Comparison of ENCODE assay signal across 18 mouse cellular contexts in the genomic region with DNA sequence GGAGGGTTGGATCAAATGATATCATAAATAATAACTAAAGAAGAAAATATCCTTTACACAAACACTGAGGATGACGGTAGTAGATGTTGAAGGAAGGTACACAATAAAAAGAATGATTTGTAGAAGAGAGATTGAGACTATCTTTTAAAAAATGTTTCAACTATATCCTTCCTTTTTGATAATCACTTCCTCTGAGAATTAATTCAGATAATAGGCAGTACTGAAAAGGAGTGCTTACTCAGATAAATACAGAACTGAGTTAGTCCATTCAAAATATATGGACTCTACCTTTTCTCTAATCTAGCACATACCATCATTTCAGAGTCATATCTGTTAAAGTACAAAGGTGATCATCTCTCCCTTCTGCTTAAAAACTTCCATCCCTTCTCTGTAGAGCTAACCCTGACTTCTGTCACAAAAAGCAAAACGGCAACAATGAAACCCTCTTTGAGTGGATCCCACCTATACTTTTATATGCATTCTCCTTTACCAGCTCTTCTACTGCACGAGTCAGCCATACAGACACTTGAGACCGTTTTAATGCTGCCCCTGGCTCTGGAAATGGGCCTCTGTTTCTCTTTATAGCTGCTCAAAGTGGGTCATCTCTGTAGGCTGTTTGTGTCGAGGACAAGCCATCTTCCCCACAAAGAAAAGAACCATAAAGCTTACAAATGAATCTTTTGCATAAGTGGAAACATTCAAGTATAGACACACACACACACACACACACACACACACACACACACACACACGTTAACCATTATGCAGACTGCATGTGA.
"Had no signal": no experiment of that assay in that cellular context is flagged by ENCODE, and none has a peak within 500 bp of the region (broad histone marks: within the 10 kb centered on the region; RNA-seq: fewer than 3 reads in every experiment).

No protein-coding gene starts in this region.

- H3K4me1 ChIP-seq: liver, embryonic 13.5 days; midbrain, embryonic 10.5 days; neural tube, embryonic 12.5 days; neural tube, embryonic 15.5 days had no signal

- ATAC-seq: lung, postnatal 0 days had no signal

- H3K27me3 ChIP-seq: liver, embryonic 13.5 days; megakaryocyte, embryonic 14.5 days; neural tube, embryonic 12.5 days; neural tube, embryonic 15.5 days had no signal

- H3K36me3 ChIP-seq: liver, embryonic 13.5 days; midbrain, embryonic 10.5 days; neural tube, embryonic 12.5 days; neural tube, embryonic 15.5 days had no signal

- H3K9ac ChIP-seq: liver, embryonic 13.5 days; lung, embryonic 14.5 days; neural tube, embryonic 12.5 days; neural tube, embryonic 15.5 days had no signal

- H3K4me3 ChIP-seq: left cerebral cortex, adult 2 months; liver, embryonic 13.5 days; megakaryocyte, embryonic 14.5 days; midbrain, embryonic 10.5 days; neural tube, embryonic 12.5 days; neural tube, embryonic 15.5 days had no signal

- H3K27ac ChIP-seq: kidney, postnatal 0 days; left cerebral cortex, adult 2 months; liver, embryonic 13.5 days; midbrain, embryonic 10.5 days; neural tube, embryonic 12.5 days; neural tube, embryonic 15.5 days; stomach, postnatal 0 days had no signal

- DNase-seq: kidney, postnatal 25 days; layer of hippocampus, postnatal 36 days; liver, embryonic 13.5 days; lung, embryonic 14.5 days; lung, postnatal 36 days; midbrain, embryonic 14.5 days; right cerebral cortex, adult 18-20 months; right cerebral cortex, postnatal 14 days; right cerebral cortex, postnatal 4 days; thymus, postnatal 25 days had no signal
